Mouse (Mus musculus) forebrain, embryonic 12.5 days (tissue): ENCODE data around the gene Klhdc8a. TPM values are rescaled to one million over a fixed set of nuclear protein-coding genes. Genes with fewer than 3 reads are reported as not detected.

Source experiments
- ATAC-seq: fragments of 200-750 bp; cut with Nextera tagmentation; 2 replicates; pipeline ENCODE4 v1.8.0; 2017; ENCODE audit warnings: moderate TSS enrichment; ENCODE audit not compliant: low FRiP score
- H3K27ac ChIP-seq: fragments of 300-500 bp; sonication (generic); 2 replicates; pipeline ENCODE4 v1.5.1; 2016; ENCODE audit warnings: mild to moderate bottlenecking
- H3K27me3 ChIP-seq: fragments of 300-500 bp; sonication (generic); 2 replicates; pipeline ENCODE4 v1.6.1; 2016; ENCODE audit warnings: mild to moderate bottlenecking
- H3K36me3 ChIP-seq: fragments of 300-500 bp; sonication (generic); replicated peaks from 2 replicates; pipeline ENCODE4 v1.6.1; 2016; ENCODE audit warnings: mild to moderate bottlenecking
- H3K4me1 ChIP-seq: fragments of 300-500 bp; sonication (generic); 2 replicates; pipeline ENCODE4 v1.6.1; 2016
- H3K4me2 ChIP-seq: fragments of 300-500 bp; sonication (generic); 2 replicates; pipeline ENCODE4 v1.6.1; 2016; ENCODE audit warnings: mild to moderate bottlenecking, moderate library complexity
- H3K4me3 ChIP-seq: fragments of 300-500 bp; sonication (generic); replicated peaks from 2 replicates; pipeline ENCODE4 v1.5.1; 2016; ENCODE audit warnings: mild to moderate bottlenecking
- H3K9ac ChIP-seq: fragments of 300-500 bp; sonication (generic); 2 replicates; pipeline ENCODE4 v1.6.1; 2016; ENCODE audit warnings: mild to moderate bottlenecking
- H3K9me3 ChIP-seq: fragments of 300-500 bp; sonication (generic); 2 replicates; pipeline ENCODE4 v1.6.1; 2016
- WGBS: fragments of 180-500 bp; shearing (Covaris S2); methylation state at CpG from one replicate; pipeline ENCODE4 v1.1.7; 2016; 5-methylcytosine and 5-hydroxymethylcytosine counted together
- polyA plus RNA-seq: library from polyadenylated mRNA; unstranded; fragments of >200 nt; fragmentation: Nextera tagmentation; extraction: Ambion mirVana; gene quantifications from 2 replicates; pipeline ENCODE4 v1.2.1, GENCODE M21; 2016

Klhdc8a gene
- polyA plus RNA-seq, 1 experiment from 2014 or later: 1.7 TPM

DNA sequence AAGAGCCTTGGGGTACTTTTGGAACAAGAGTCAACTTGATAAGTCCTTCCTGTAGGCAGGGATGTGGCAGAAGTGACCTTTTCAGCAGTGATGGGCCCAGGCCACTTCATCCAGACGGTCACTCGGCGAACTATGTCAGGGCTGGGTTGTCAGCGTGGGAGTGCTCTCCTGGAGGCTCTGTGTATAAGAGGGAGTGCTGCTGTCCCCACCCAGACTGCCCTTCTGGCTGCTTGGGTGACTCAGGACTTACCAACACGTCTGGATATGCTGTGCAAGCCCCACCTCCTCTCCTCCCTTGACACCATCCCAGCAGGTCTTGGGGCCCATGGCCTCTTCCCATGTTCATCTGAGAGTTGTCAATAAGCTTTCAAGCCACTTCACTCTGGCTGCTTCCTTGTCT lies 55.0 kb downstream of the Klhdc8a start:
- ATAC-seq: no peak
- Histone ChIP-seq H3K4me1 (peaks cover 19% of the 10 kb centered on the region), H3K36me3 (peaks cover 23% of the 10 kb centered on the region), H3K27me3 (no peaks in the 10 kb centered on the region), H3K4me3 (no peak overlapping the region), H3K9ac (no peak overlapping the region), H3K9me3 (0 out of 2 replicates have a peak, but pooled peaks cover 4% of the 10 kb centered on the region), H3K27ac (no peak overlapping the region), H3K4me2 (no peak overlapping the region)
- WGBS: 78% methylated on average over 5 of the region's 5 CpGs

DNA sequence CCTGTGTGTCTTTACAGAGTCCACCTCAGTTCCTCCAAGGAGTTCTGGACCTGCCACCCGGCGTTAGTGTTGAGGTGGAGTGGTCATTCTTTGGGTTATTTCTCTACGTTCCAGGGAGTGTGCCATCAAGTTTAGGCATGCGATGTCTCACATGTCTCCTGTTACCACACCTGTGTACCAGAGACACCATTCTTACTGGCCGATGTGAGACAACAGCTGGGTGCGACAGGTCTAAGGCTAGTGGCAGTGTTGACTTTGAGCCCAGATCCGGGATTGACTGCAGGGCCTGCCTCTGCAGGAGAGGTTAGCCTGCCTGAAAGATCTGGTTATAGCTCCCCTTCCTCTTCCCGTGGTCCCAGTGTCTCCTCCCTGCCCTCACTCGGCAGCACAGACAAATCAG lies 55.8 kb downstream of the Klhdc8a start:
- no peak overlapping the region for H3K4me3 ChIP-seq
- H3K27ac ChIP-seq: no peak overlapping the region
- peaks cover 19% of the 10 kb centered on the region for H3K4me1 ChIP-seq
- H3K9ac ChIP-seq: no peak overlapping the region
- no peak for ATAC-seq
- 79% methylated on average over 9 of the region's 9 CpGs for WGBS
- no peaks in the 10 kb centered on the region for H3K27me3 ChIP-seq
- no peak overlapping the region for H3K4me2 ChIP-seq
- H3K36me3 ChIP-seq: peaks cover 32% of the 10 kb centered on the region
- H3K9me3 ChIP-seq: 0 out of 2 replicates have a peak, but pooled peaks cover 4% of the 10 kb centered on the region

DNA sequence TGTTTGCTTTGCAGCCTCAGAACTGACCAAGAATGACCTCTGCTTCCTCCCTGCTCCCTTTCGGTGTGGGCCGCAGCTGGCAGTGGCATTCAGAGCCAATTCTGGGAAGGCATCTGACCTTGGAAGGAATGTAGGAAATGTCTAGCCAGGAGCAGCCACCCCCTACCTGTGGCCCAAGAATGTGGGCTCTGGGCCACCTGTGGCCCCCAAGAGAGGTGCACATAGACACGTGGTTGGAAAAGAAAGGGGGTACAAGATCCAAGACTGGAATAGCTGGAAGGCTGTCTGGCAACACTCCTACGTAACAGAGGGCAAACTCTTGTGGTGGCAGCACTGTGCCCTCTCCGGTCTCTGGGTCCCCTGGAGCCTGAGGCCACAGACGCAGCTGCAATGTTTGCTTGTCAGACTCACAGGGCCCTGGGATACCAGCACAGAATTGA lies 56.8 kb downstream of the Klhdc8a start:
- 47% methylated on average over 6 of the region's 6 CpGs for WGBS
- Histone ChIP-seq H3K4me2 (no peak overlapping the region), H3K27me3 (no peaks in the 10 kb centered on the region), H3K27ac (peak overlapping the region; percentile 59; the same call in 1 of the 2 replicates), H3K36me3 (peaks cover 41% of the 10 kb centered on the region), H3K4me1 (peaks cover 19% of the 10 kb centered on the region), H3K9me3 (0 out of 2 replicates have a peak, but pooled peaks cover 4% of the 10 kb centered on the region), H3K4me3 (no peak overlapping the region), H3K9ac (peak overlapping the region; percentile 49)
- ATAC-seq: peak; percentile 27; the same call in 1 of the 2 replicates

DNA sequence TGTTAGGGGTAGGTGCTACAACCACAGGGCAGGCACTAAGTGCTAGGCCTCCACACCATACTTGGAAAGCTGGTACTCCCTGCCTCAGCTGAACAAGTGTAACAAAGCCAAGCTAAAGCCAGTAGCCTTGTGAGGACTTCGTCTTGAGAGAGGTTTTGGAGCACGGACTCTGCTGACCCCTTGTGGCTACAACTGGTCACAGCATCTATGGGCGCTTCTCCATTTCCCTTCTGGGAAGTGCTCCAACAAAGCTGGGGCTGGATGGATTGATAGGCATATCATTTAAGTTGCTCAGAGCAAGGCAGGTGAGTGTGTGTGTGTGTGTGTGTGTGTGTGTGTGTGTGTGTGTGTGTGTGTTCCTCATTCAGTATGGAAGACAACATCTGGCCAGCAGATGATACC lies 57.4 kb downstream of the Klhdc8a start:
- ATAC-seq: peak; percentile 73
- 0% methylated on average over 3 of the region's 3 CpGs for WGBS
- Histone ChIP-seq H3K4me2 (no peak overlapping the region), H3K36me3 (peaks cover 48% of the 10 kb centered on the region), H3K4me1 (peaks cover 19% of the 10 kb centered on the region), H3K9me3 (0 out of 2 replicates have a peak, but pooled peaks cover 3% of the 10 kb centered on the region), H3K9ac (0 out of 2 replicates have a peak overlapping the region, but pooled peaks have one; percentile 17), H3K27me3 (no peaks in the 10 kb centered on the region), H3K27ac (peak overlapping the region; percentile 59; the same call in 1 of the 2 replicates), H3K4me3 (no peak overlapping the region)

DNA sequence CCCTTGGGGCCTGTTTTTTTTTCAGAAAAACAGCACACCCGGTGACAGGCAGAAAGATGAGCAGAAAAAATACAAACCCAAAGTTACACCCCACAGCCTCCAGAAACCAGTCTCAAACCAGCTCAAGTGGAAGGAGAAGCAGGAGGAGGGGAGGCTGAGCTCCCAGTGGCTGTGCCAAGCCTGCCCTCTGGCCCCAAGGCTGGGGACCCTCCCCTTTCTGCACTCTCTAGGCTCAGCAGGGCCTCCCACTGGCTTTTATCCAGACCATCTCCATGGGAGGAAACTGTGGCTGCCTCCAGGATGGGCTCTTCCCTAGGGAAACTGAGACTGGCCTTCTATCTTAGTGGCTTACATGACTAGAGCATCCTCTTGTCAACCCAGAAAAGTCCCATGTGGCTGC lies 58.4 kb downstream of the Klhdc8a start:
- Histone ChIP-seq H3K27ac (no peak overlapping the region), H3K27me3 (no peaks in the 10 kb centered on the region), H3K9ac (no peak overlapping the region)

More for the DNA sequence above, 58.4 kb downstream of the Klhdc8a start:
- H3K4me1 ChIP-seq: peaks cover 19% of the 10 kb centered on the region
- no peak for ATAC-seq
- H3K4me3 ChIP-seq: no peak overlapping the region
- no peaks in the 10 kb centered on the region for H3K9me3 ChIP-seq
- H3K36me3 ChIP-seq: peaks cover 56% of the 10 kb centered on the region
- 71% methylated on average over 1 of the region's 1 CpGs for WGBS
- H3K4me2 ChIP-seq: no peak overlapping the region

Other genes starting within 250 kb of the Klhdc8a start
- 14.2 and 16.0 TPM in 2 replicates for gene Mfsd4a, start 230.6 kb upstream of the Klhdc8a start, polyA plus RNA-seq
- gene Cdk18, start 158.9 kb upstream of the Klhdc8a start, polyA plus RNA-seq: 0.56 and 1.0 TPM in 2 replicates
- gene Lemd1, start 107.2 kb upstream of the Klhdc8a start, polyA plus RNA-seq: 12.3 and 14.7 TPM in 2 replicates
- gene AC124108.1, start 107.2 kb upstream of the Klhdc8a start, polyA plus RNA-seq: 5.0 and 5.7 TPM in 2 replicates
- gene Gm10188, start 68.9 kb upstream of the Klhdc8a start, polyA plus RNA-seq: 0.38 and 0.59 TPM in 2 replicates
- 49.9 and 54.0 TPM in 2 replicates for gene Nuak2, start 17.5 kb downstream of the Klhdc8a start, polyA plus RNA-seq
- gene Tmcc2, start 92.7 kb downstream of the Klhdc8a start, polyA plus RNA-seq: 24.0 and 26.9 TPM in 2 replicates
- 14.7 and 16.1 TPM in 2 replicates for gene Dstyk, start 118.9 kb downstream of the Klhdc8a start, polyA plus RNA-seq
- 63.3 and 67.3 TPM in 2 replicates for gene Rbbp5, start 178.7 kb downstream of the Klhdc8a start, polyA plus RNA-seq
- gene Tmem81, start 207.6 kb downstream of the Klhdc8a start, polyA plus RNA-seq: 1.4 and 1.6 TPM in 2 replicates
- 37.0 and 37.5 TPM in 2 replicates for gene Cntn2, start 244.6 kb downstream of the Klhdc8a start, polyA plus RNA-seq